In the genomic region with DNA sequence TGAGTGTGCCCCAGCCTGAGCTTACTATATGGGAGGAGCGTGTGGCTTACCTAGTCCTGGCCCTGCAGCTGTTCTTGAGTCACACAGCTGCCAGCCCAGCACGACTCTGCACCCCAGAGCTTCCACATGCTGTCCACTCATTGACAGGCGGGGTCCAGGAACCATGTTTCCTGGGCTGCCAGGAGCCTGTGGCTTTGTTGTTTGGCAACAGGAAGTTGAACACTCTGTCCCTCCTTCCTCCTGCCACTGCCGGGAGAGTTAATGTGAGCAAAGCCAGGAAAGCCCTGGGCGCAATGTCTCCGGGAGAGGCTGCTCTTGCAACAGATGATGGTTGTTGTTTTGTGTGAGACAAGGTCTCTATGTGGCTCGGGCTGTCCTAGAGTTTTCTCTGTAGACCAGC, we compare ENCODE assay signal across 1 mouse cellular context.
TF ChIP-seq lines count a peak whose summit lies in the region.

No protein-coding gene starts in this region.

TF ChIP-seq in ES-E14, 5 proteins besides CTCF, POLR2A, EP300 and RAD21 (continued from another document):
- TF ChIP-seq ZC3H11A (IDR thresholded peaks at IDR 0.05; ENCODE audit: borderline replicate concordance, low read depth, low read length) (no peak), CHD2 (IDR thresholded peaks at IDR 0.05; ENCODE audit: low read depth, low read length) (no peak)
